ENCODE assay signal across 26 mouse cellular contexts in genomic region chr6:148315106-148315505, GRCm38 (mm10).
"Had no signal": no experiment of that assay in that cellular context is flagged by ENCODE, and none has a peak within 500 bp of the region (broad histone marks: within the 10 kb centered on the region; RNA-seq: fewer than 3 reads in every experiment).

No protein-coding gene starts in this region.

- H3K4me2 ChIP-seq: heart, embryonic 11.5 days; heart, embryonic 13.5 days; heart, embryonic 15.5 days; hindbrain, embryonic 13.5 days; hindbrain, embryonic 15.5 days; limb, embryonic 12.5 days; liver, embryonic 11.5 days; liver, embryonic 13.5 days; liver, embryonic 15.5 days had no signal

- H3K4me1 ChIP-seq: hindbrain, embryonic 13.5 days; hindbrain, embryonic 15.5 days; limb, embryonic 10.5 days; limb, embryonic 12.5 days; liver, embryonic 13.5 days; liver, embryonic 15.5 days had no signal

- H3K36me3 ChIP-seq: heart, embryonic 13.5 days; heart, embryonic 15.5 days; hindbrain, embryonic 13.5 days; hindbrain, embryonic 15.5 days; limb, embryonic 10.5 days; limb, embryonic 12.5 days; liver, embryonic 13.5 days; liver, embryonic 15.5 days had no signal

- ATAC-seq: hindbrain, postnatal 0 days; intestine, embryonic 16.5 days; liver, postnatal 0 days had no signal

- H3K27me3 ChIP-seq: heart, embryonic 13.5 days; heart, embryonic 15.5 days; hindbrain, embryonic 13.5 days; hindbrain, embryonic 15.5 days; limb, embryonic 12.5 days; liver, embryonic 13.5 days; liver, embryonic 15.5 days had no signal

- H3K4me3 ChIP-seq: gastrocnemius, adult 2 months; heart, adult 2 months; heart, embryonic 13.5 days; heart, embryonic 15.5 days; hindbrain, embryonic 13.5 days; hindbrain, embryonic 15.5 days; layer of hippocampus, adult 2 months; left cerebral cortex, adult 2 months; limb, embryonic 10.5 days; limb, embryonic 12.5 days; liver, embryonic 13.5 days; liver, embryonic 15.5 days had no signal

- DNase-seq: gastrocnemius, adult 2 months; gastrocnemius, postnatal 10 days; gastrocnemius, postnatal 25 days; heart, adult 11 months; heart, adult 2 months; heart, postnatal 14 days; heart, postnatal 36 days; kidney, adult 11 months; kidney, postnatal 10 days; kidney, postnatal 25 days; kidney, postnatal 4 days; liver, embryonic 13.5 days; liver, postnatal 0 days had no signal

- H3K27ac ChIP-seq: gastrocnemius, adult 2 months; heart, adult 2 months; heart, embryonic 13.5 days; heart, embryonic 15.5 days; hindbrain, embryonic 13.5 days; hindbrain, embryonic 15.5 days; hindbrain, postnatal 0 days; layer of hippocampus, adult 2 months; left cerebral cortex, adult 2 months; limb, embryonic 10.5 days; limb, embryonic 12.5 days; liver, embryonic 13.5 days; liver, embryonic 15.5 days had no signal

- H3K9me3 ChIP-seq: heart, embryonic 13.5 days; heart, embryonic 15.5 days; hindbrain, embryonic 13.5 days; hindbrain, embryonic 15.5 days; limb, embryonic 10.5 days; limb, embryonic 12.5 days; liver, embryonic 13.5 days; liver, embryonic 15.5 days had no signal

- H3K9ac ChIP-seq: heart, embryonic 13.5 days; heart, embryonic 15.5 days; hindbrain, embryonic 13.5 days; hindbrain, embryonic 15.5 days; limb, embryonic 12.5 days; liver, embryonic 13.5 days; liver, embryonic 15.5 days; liver, postnatal 0 days had no signal
